Mouse (Mus musculus) embryonic stem cell, embryonic (primary cell): ENCODE measurements at regions not wholly inside any gene's neighbourhood (a gene's known extent, or its start where the extent isn't known, plus 50 kb on each side); places are given as distances from the start of the nearest gene placed in this dataset.

ENCODE experiments used
- CTCF ChIA-PET, 4 experiments: fragments of 300-600 bp in 2 of 4; fragments of 350-600 bp in 2 of 4; sonication (Branson Sonifier 250); formaldehyde crosslinking; loops; one replicate each; lab custom pipeline; 2022; ENCODE audit warnings: inconsistent platforms in 2 of 4; lab: Charles Lee
- POLR2A ChIA-PET, 4 experiments: fragments of 300-600 bp in 2 of 4; fragments of 350-600 bp in 2 of 4; sonication (Branson Sonifier 250); formaldehyde crosslinking; loops; one replicate each; lab custom pipeline; 2022; ENCODE audit warnings: antibody characterized with exemption in 4 of 4, inconsistent platforms in 1 of 4; lab: Charles Lee

DNA sequence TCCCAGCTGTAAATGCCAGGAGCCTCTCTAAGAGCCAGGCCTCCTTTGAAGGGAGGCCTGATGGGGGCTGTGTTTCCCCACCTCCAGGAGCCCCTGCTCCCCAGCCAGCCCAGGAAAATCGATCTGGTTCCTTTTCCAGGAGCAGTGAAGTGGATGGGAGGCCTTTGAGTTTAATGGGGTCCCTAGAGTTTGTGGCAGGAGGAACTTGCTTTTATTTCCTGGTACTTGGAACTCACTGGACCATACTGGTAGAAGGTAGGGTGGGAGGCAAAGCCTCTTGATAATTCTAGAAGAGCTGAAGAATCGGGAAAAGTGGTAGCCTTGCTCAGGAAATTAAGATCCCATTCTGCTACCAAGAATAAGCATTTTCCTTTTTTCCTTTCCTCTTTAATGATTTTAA lies 50.7 kb upstream of the Ncam1 start:
- ChIA-PET CTCF (no interaction called here), POLR2A (interaction anchor here in 1 of 4 experiments (0.6 kb wide), 1 partner anchor 77 kb away, joined by 3 read pairs; no protein-coding TSS in a partner anchor)

DNA sequence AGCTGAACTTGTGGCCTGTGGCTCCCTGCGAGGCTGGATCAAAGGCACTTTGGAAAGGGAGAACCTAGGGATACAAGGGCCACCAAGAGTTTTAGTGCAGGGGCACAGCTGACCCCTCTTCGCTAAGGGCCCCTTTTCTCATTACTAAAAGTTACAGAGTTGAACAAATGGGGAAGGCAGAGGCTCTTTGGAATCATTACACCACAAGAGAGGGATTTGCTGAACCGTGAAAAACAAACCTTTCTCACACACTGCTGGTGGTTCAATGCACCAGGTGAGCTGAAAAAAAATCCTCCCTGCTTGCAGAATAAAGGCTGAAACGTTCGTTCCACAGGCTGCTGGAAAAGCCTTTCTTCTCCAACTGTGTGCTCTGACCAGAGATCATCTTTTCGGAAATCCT lies 50.2 kb upstream of the Ncam1 start:
- CTCF ChIA-PET, result no interaction called here

More for the DNA sequence above, 50.2 kb upstream of the Ncam1 start:
- POLR2A ChIA-PET, result interaction anchor here in 2 of 4 experiments (0.6 kb wide), 2 partner anchors 77 to 774 kb away, joined by 3 read pairs; no protein-coding TSS in a partner anchor
